10 mouse cellular contexts compared by ENCODE assay signal in genomic region chr5:149441646-149442276, GRCm38 (mm10). TPM values are rescaled to one million over a fixed set of nuclear protein-coding genes. Genes with fewer than 3 reads are reported as not detected.
DNase-seq lines count a peak whose midpoint lies in the region; ATAC-seq and TF ChIP-seq lines count a peak whose summit lies in the region.
"Had no signal": no experiment of that assay in that cellular context is flagged by ENCODE, and none has a peak within 500 bp of the region (broad histone marks: within the 10 kb centered on the region; RNA-seq: fewer than 3 reads in every experiment).

No protein-coding gene starts in this region.

- H3K4me2 ChIP-seq in forebrain, embryonic 14.5 days (ENCODE audit: low read length): no peak overlapping the region
- no peak overlapping the region for H3K4me2 ChIP-seq in midbrain, embryonic 12.5 days (replicated peaks)
- H3K4me2 ChIP-seq in stomach, postnatal 0 days (replicated peaks; ENCODE audit: low read depth): no peak overlapping the region
- H3K4me2 ChIP-seq: liver, embryonic 15.5 days had no signal

- no peak overlapping the region for H3K9ac ChIP-seq in forebrain, embryonic 14.5 days (ENCODE audit: low read length)
- H3K9ac ChIP-seq in midbrain, embryonic 12.5 days (replicated peaks): no peak overlapping the region
- H3K9ac ChIP-seq in stomach, postnatal 0 days (ENCODE audit: low read length): no peak overlapping the region
- H3K9ac ChIP-seq: liver, embryonic 15.5 days had no signal

- H3K4me3 ChIP-seq in forebrain, embryonic 14.5 days (ENCODE audit: low read depth, low read length): no peak overlapping the region
- no peak overlapping the region for H3K4me3 ChIP-seq in midbrain, embryonic 12.5 days
- no peak overlapping the region for H3K4me3 ChIP-seq in stomach, postnatal 0 days (ENCODE audit: low read depth, low read length)
- H3K4me3 ChIP-seq: liver, embryonic 15.5 days had no signal

- no peaks in the 10 kb centered on the region for H3K9me3 ChIP-seq in forebrain, embryonic 14.5 days (replicated peaks; ENCODE audit: control insufficient read depth, low read length)
- no peaks in the 10 kb centered on the region for H3K9me3 ChIP-seq in midbrain, embryonic 12.5 days
- no peaks in the 10 kb centered on the region for H3K9me3 ChIP-seq in stomach, postnatal 0 days (ENCODE audit: control insufficient read depth, low read length)
- H3K9me3 ChIP-seq: liver, embryonic 15.5 days had no signal

- no peak for TF ChIP-seq EP300 in stomach, postnatal 0 days (optimal IDR thresholded peaks at IDR 0.05)

- DNase-seq in cerebellum, adult 9-10 months: peak; percentile 51
- DNase-seq in cerebellum, adult 18-20 months: no peak
- peak; percentile 94 for DNase-seq in brain, embryonic 14.5 days (ENCODE audit: low read depth)
- DNase-seq in forebrain, embryonic 14.5 days (ENCODE audit: low spot score): peak; percentile 89
- DNase-seq in MN1 (ENCODE audit: low spot score) (no peak), adipocyte (ENCODE audit: low spot score) (no peak)
- no peak for DNase-seq in stomach, postnatal 0 days (ENCODE audit: low spot score)
- DNase-seq: kidney, adult 2 months had no signal

- no peaks in the 10 kb centered on the region for H3K27me3 ChIP-seq in forebrain, embryonic 14.5 days (replicated peaks; ENCODE audit: control insufficient read depth, insufficient read depth, low read length)
- H3K27me3 ChIP-seq in midbrain, embryonic 12.5 days: peaks cover 14% of the 10 kb centered on the region; the same call in 1 of the 2 replicates
- no peaks in the 10 kb centered on the region for H3K27me3 ChIP-seq in stomach, postnatal 0 days (ENCODE audit: control insufficient read depth, insufficient read depth, low read length)

- H3K4me1 ChIP-seq in forebrain, embryonic 14.5 days (ENCODE audit: control insufficient read depth, insufficient read depth, low read length): peaks cover 24% of the 10 kb centered on the region
- peaks cover 35% of the 10 kb centered on the region for H3K4me1 ChIP-seq in midbrain, embryonic 12.5 days
- H3K4me1 ChIP-seq in stomach, postnatal 0 days (replicated peaks; ENCODE audit: control insufficient read depth, insufficient read depth): 0 out of 2 replicates have a peak, but pooled peaks cover 2% of the 10 kb centered on the region

- WGBS in forebrain, embryonic 14.5 days: 30% methylated on average over 14 of the region's 14 CpGs
- WGBS in midbrain, embryonic 12.5 days: 30% methylated on average over 14 of the region's 14 CpGs
- WGBS in stomach, postnatal 0 days: 64% methylated on average over 14 of the region's 14 CpGs

- ATAC-seq in forebrain, embryonic 14.5 days: peak; percentile 16; the same call in 1 of the 2 replicates
- 0 out of 2 replicates have a peak, but pooled peaks have one; percentile 20 for ATAC-seq in midbrain, embryonic 12.5 days (ENCODE audit: low FRiP score, low read depth)
- no peak for ATAC-seq in stomach, postnatal 0 days (ENCODE audit: low FRiP score, low TSS enrichment)

- no peak for TF ChIP-seq POLR2A in brain, embryonic 14.5 days (IDR thresholded peaks at IDR 0.05; ENCODE audit: borderline replicate concordance, extremely low read depth, insufficient read depth, insufficient read length, poor library complexity, severe bottlenecking)

- H3K27ac ChIP-seq in forebrain, embryonic 14.5 days (ENCODE audit: low read depth, low read length): peak overlapping the region; percentile 91
- H3K27ac ChIP-seq in midbrain, embryonic 12.5 days (replicated peaks): peak overlapping the region; percentile 98
- H3K27ac ChIP-seq in stomach, postnatal 0 days (replicated peaks): no peak overlapping the region
- H3K27ac ChIP-seq: liver, embryonic 15.5 days had no signal

- no peak for TF ChIP-seq CTCF in brain, embryonic 14.5 days (IDR thresholded peaks at IDR 0.05; ENCODE audit: borderline replicate concordance, extremely low read depth, insufficient read depth, insufficient read length)
- TF ChIP-seq CTCF in stomach, postnatal 0 days (IDR thresholded peaks at IDR 0.05; ENCODE audit: low read depth): no peak

- H3K36me3 ChIP-seq in forebrain, embryonic 14.5 days (ENCODE audit: control insufficient read depth, insufficient read depth, low read length): no peaks in the 10 kb centered on the region
- no peaks in the 10 kb centered on the region for H3K36me3 ChIP-seq in midbrain, embryonic 12.5 days
- H3K36me3 ChIP-seq in stomach, postnatal 0 days (ENCODE audit: control insufficient read depth, insufficient read depth, low read length): no peaks in the 10 kb centered on the region
- H3K36me3 ChIP-seq: liver, embryonic 15.5 days had no signal

RNA-seq across cellular contexts. Expression of gene Tex26, which starts 2.3 kb away (rescaled TPM):
- polyA plus RNA-seq in brain, embryonic 14.5 days (2012; rRNA removed): 1.4 TPM in 2 replicates
- polyA plus RNA-seq in forebrain, embryonic 14.5 days (2014; fragmentation: Nextera tagmentation; extraction: Ambion mirVana): 1.3 and 1.6 TPM in 2 replicates
- 1.1 and 1.7 TPM in 2 replicates for polyA plus RNA-seq in midbrain, embryonic 12.5 days (2016; fragmentation: Nextera tagmentation; extraction: Ambion mirVana)
- polyA plus RNA-seq in stomach, postnatal 0 days (2015; fragmentation: Nextera tagmentation; extraction: Ambion mirVana): 0.27 and 0.61 TPM in 2 replicates
- polyA plus RNA-seq: kidney, adult 2 months; liver, embryonic 15.5 days had no signal

RNA-seq across cellular contexts. Expression of gene Medag, which starts 30.2 kb away (rescaled TPM):
- 2.0 and 3.5 TPM in 2 replicates for polyA plus RNA-seq in brain, embryonic 14.5 days (2012; rRNA removed)
- 1.3 and 1.6 TPM in 2 replicates for polyA plus RNA-seq in forebrain, embryonic 14.5 days (2014; fragmentation: Nextera tagmentation; extraction: Ambion mirVana)
- 1.0 and 1.1 TPM in 2 replicates for polyA plus RNA-seq in midbrain, embryonic 12.5 days (2016; fragmentation: Nextera tagmentation; extraction: Ambion mirVana)
- 3.4 and 4.1 TPM in 2 replicates for polyA plus RNA-seq in stomach, postnatal 0 days (2015; fragmentation: Nextera tagmentation; extraction: Ambion mirVana)

Comparison
In these comparisons a context has a peak if more than half of its experiments do, and no peak if none do; other contexts are left out.
1. DNase-seq: peak in cerebellum, adult 9-10 months (single experiment), brain, embryonic 14.5 days (single experiment) and forebrain, embryonic 14.5 days (single experiment); none in cerebellum, adult 18-20 months (0 of 2), MN1 (single experiment), adipocyte (single experiment) and stomach, postnatal 0 days (single experiment).